Mouse (Mus musculus) heart, embryonic 12.5 days (tissue): ENCODE data around the gene 2410131K14Rik. TPM values are rescaled to one million over a fixed set of nuclear protein-coding genes. Genes with fewer than 3 reads are reported as not detected.

ENCODE experiments used
- ATAC-seq: fragments of 200-750 bp; cut with Nextera tagmentation; 2 replicates; pipeline ENCODE4 v1.8.0; 2017; ENCODE audit warnings: moderate TSS enrichment, moderate library complexity; ENCODE audit not compliant: insufficient number of reproducible peaks, low FRiP score
- H3K27ac ChIP-seq: fragments of 300-500 bp; sonication (generic); 2 replicates; pipeline ENCODE4 v1.5.1; 2016; ENCODE audit warnings: mild to moderate bottlenecking, moderate library complexity; ENCODE audit not compliant: poor library complexity, severe bottlenecking
- H3K27me3 ChIP-seq: fragments of 300-500 bp; sonication (generic); replicated peaks from 2 replicates; pipeline ENCODE4 v1.6.1; 2016; ENCODE audit warnings: mild to moderate bottlenecking, moderate library complexity
- H3K36me3 ChIP-seq: fragments of 300-500 bp; sonication (generic); 2 replicates; pipeline ENCODE4 v1.6.1; 2016; ENCODE audit warnings: mild to moderate bottlenecking, moderate library complexity
- H3K4me1 ChIP-seq: fragments of 300-500 bp; sonication (generic); replicated peaks from 2 replicates; pipeline ENCODE4 v1.6.1; 2016; ENCODE audit warnings: mild to moderate bottlenecking
- H3K4me2 ChIP-seq: fragments of 300-500 bp; sonication (generic); 2 replicates; pipeline ENCODE4 v1.6.1; 2016; ENCODE audit warnings: mild to moderate bottlenecking, moderate library complexity
- H3K4me3 ChIP-seq: fragments of 300-500 bp; sonication (generic); 2 replicates; pipeline ENCODE4 v1.5.1; 2016; ENCODE audit warnings: mild to moderate bottlenecking
- H3K9ac ChIP-seq: fragments of 300-500 bp; sonication (generic); 2 replicates; pipeline ENCODE4 v1.6.1; 2016; ENCODE audit warnings: mild to moderate bottlenecking, moderate library complexity
- H3K9me3 ChIP-seq: fragments of 300-500 bp; sonication (generic); replicated peaks from 2 replicates; pipeline ENCODE4 v1.6.1; 2016; ENCODE audit warnings: mild to moderate bottlenecking, moderate library complexity
- WGBS: fragments of 180-500 bp; shearing (Covaris S2); methylation state at CpG from one replicate; pipeline ENCODE4 v1.1.7; 2016; 5-methylcytosine and 5-hydroxymethylcytosine counted together
- polyA plus RNA-seq: library from polyadenylated mRNA; unstranded; fragments of >200 nt; fragmentation: Nextera tagmentation; extraction: Ambion mirVana; gene quantifications from 2 replicates; pipeline ENCODE4 v1.2.1, GENCODE M21; 2016

Gene 2410131K14Rik
- polyA plus RNA-seq, 1 experiment from 2014 or later: 6.8 TPM

GRCm38 (mm10) chr5:118311251-118311650, 66.2 kb downstream of the 2410131K14Rik start:
- 40% methylated on average over 10 of the region's 10 CpGs for whole genome bisulfite sequencing
- peaks cover 13% of the 10 kb centered on the region; the same call in 1 of the 2 replicates for H3K4me1 ChIP-seq
- no peaks in the 10 kb centered on the region for H3K9me3 ChIP-seq

DNA sequence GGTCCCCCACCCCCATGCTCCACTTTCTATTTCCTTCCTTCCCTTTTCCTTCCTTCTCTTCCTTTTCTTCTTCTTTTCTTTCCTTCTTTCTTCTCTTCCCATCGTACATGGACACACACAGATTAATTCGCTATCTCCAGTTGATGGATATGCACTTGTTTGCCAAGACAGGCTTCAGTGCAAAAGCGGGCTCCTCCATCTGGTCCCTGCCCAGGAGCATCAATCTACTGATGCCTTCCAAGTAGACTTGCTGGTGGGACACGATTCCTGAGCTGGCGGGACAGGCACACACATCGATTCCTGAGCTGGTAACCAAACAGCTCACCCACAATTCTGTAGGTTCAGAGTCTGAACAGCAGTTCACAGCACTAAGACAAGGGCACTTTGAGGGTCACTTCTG, 68.7 kb downstream of the 2410131K14Rik start:
- H3K4me1 ChIP-seq: peaks cover 29% of the 10 kb centered on the region
- H3K27ac ChIP-seq: no peak overlapping the region
- H3K4me3 ChIP-seq: no peak overlapping the region
- no peaks in the 10 kb centered on the region for H3K36me3 ChIP-seq
- H3K27me3 ChIP-seq: peaks cover 3% of the 10 kb centered on the region; the same call in 1 of the 2 replicates
- no peak overlapping the region for H3K9ac ChIP-seq
- H3K4me2 ChIP-seq: no peak overlapping the region
- 89% methylated on average over 6 of the region's 6 CpGs for WGBS
- no peaks in the 10 kb centered on the region for H3K9me3 ChIP-seq
- ATAC-seq: no peak

More at GRCm38 (mm10) chr5:118311251-118311650, 66.2 kb downstream of the 2410131K14Rik start:
- Histone ChIP-seq H3K4me2 (no peak overlapping the region), H3K9ac (no peak overlapping the region), H3K4me3 (no peak overlapping the region), H3K27me3 (no peaks in the 10 kb centered on the region), H3K36me3 (no peaks in the 10 kb centered on the region), H3K27ac (no peak overlapping the region)
- no peak for ATAC-seq

Other genes with a start within 250 kb of the 2410131K14Rik start
- gene Tesc, start 217.5 kb upstream of the 2410131K14Rik start, polyA plus RNA-seq: 17.3 and 20.4 TPM in 2 replicates
- gene Fbxw8, start 89.8 kb upstream of the 2410131K14Rik start, polyA plus RNA-seq: 36.6 and 38.9 TPM in 2 replicates
- 0.09 TPM in 1 of 2 replicates, not detected in the other for gene Hrk, start 80.6 kb upstream of the 2410131K14Rik start, polyA plus RNA-seq
- gene Rnft2, start 111 bp upstream of the 2410131K14Rik start, polyA plus RNA-seq: 2.0 and 3.0 TPM in 2 replicates